Mouse (Mus musculus): ENCODE results near the gene Snrpg. TPM values are rescaled to one million over a fixed set of nuclear protein-coding genes. Genes with fewer than 3 reads are reported as not detected.

Gene Snrpg
- polyA plus RNA-seq, 1 experiment = 60.5 TPM

- H3K4me1 ChIP-seq (ENCODE audit: control insufficient read depth, insufficient read depth, low read length) = no peaks in the 10 kb centered on the region
- H3K4me3 ChIP-seq (ENCODE audit: insufficient read depth, low read length) = no peak overlapping the region
- TF ChIP-seq POLR2A (IDR thresholded peaks at IDR 0.05; ENCODE audit: extremely low read depth, insufficient read depth, low read length) (no peak), CTCF (IDR thresholded peaks at IDR 0.05; ENCODE audit: extremely low read depth, insufficient read depth, low read length) (no peak)
- no peak overlapping the region for H3K27ac ChIP-seq (ENCODE audit: insufficient read depth, low read length)
Observed at GRCm38 (mm10) chr6:86343656-86344055, 27.4 kb upstream of the Snrpg start.

- H3K27ac ChIP-seq (ENCODE audit: insufficient read depth, low read length) = no peak overlapping the region
- TF ChIP-seq CTCF (IDR thresholded peaks at IDR 0.05; ENCODE audit: extremely low read depth, insufficient read depth, low read length) (no peak), POLR2A (IDR thresholded peaks at IDR 0.05; ENCODE audit: extremely low read depth, insufficient read depth, low read length) (no peak)
- no peak overlapping the region for H3K4me3 ChIP-seq (ENCODE audit: insufficient read depth, low read length)
- no peaks in the 10 kb centered on the region for H3K4me1 ChIP-seq (ENCODE audit: control insufficient read depth, insufficient read depth, low read length)
Observed at GRCm38 (mm10) chr6:86346063-86346462, 25.0 kb upstream of the Snrpg start.

GRCm38 (mm10) chr6:86349257-86349656, 21.8 kb upstream of the Snrpg start:
- H3K4me1 ChIP-seq (ENCODE audit: control insufficient read depth, insufficient read depth, low read length) = no peaks in the 10 kb centered on the region
- H3K4me3 ChIP-seq (ENCODE audit: insufficient read depth, low read length) = no peak overlapping the region
- TF ChIP-seq POLR2A (IDR thresholded peaks at IDR 0.05; ENCODE audit: extremely low read depth, insufficient read depth, low read length) (no peak), CTCF (IDR thresholded peaks at IDR 0.05; ENCODE audit: extremely low read depth, insufficient read depth, low read length) (peak; percentile 72)
- no peak overlapping the region for H3K27ac ChIP-seq (ENCODE audit: insufficient read depth, low read length)

- TF ChIP-seq POLR2A (IDR thresholded peaks at IDR 0.05; ENCODE audit: extremely low read depth, insufficient read depth, low read length) (no peak), CTCF (IDR thresholded peaks at IDR 0.05; ENCODE audit: extremely low read depth, insufficient read depth, low read length) (no peak)
- H3K27ac ChIP-seq (ENCODE audit: insufficient read depth, low read length) = no peak overlapping the region
- no peaks in the 10 kb centered on the region for H3K4me1 ChIP-seq (ENCODE audit: control insufficient read depth, insufficient read depth, low read length)
- H3K4me3 ChIP-seq (ENCODE audit: insufficient read depth, low read length) = no peak overlapping the region
Observed at GRCm38 (mm10) chr6:86354948-86355347, 16.2 kb upstream of the Snrpg start.

GRCm38 (mm10) chr6:86356956-86357355, 14.1 kb upstream of the Snrpg start:
- Histone ChIP-seq H3K27ac (ENCODE audit: insufficient read depth, low read length) (no peak overlapping the region), H3K4me1 (ENCODE audit: control insufficient read depth, insufficient read depth, low read length) (no peaks in the 10 kb centered on the region), H3K4me3 (ENCODE audit: insufficient read depth, low read length) (no peak overlapping the region)
- TF ChIP-seq CTCF (IDR thresholded peaks at IDR 0.05; ENCODE audit: extremely low read depth, insufficient read depth, low read length) = no peak

GRCm38 (mm10) chr6:86360691-86361090, 10.4 kb upstream of the Snrpg start:
- Histone ChIP-seq H3K27ac (ENCODE audit: insufficient read depth, low read length) (no peak overlapping the region), H3K4me3 (ENCODE audit: insufficient read depth, low read length) (no peak overlapping the region), H3K4me1 (ENCODE audit: control insufficient read depth, insufficient read depth, low read length) (no peaks in the 10 kb centered on the region)
- TF ChIP-seq POLR2A (IDR thresholded peaks at IDR 0.05; ENCODE audit: extremely low read depth, insufficient read depth, low read length) (no peak), CTCF (IDR thresholded peaks at IDR 0.05; ENCODE audit: extremely low read depth, insufficient read depth, low read length) (no peak)

- no peaks in the 10 kb centered on the region for H3K4me1 ChIP-seq (ENCODE audit: control insufficient read depth, insufficient read depth, low read length)
- H3K27ac ChIP-seq (ENCODE audit: insufficient read depth, low read length) = no peak overlapping the region
- TF ChIP-seq POLR2A (IDR thresholded peaks at IDR 0.05; ENCODE audit: extremely low read depth, insufficient read depth, low read length) (no peak), CTCF (IDR thresholded peaks at IDR 0.05; ENCODE audit: extremely low read depth, insufficient read depth, low read length) (no peak)
- no peak overlapping the region for H3K4me3 ChIP-seq (ENCODE audit: insufficient read depth, low read length)
Observed at GRCm38 (mm10) chr6:86361373-86361772, 9.7 kb upstream of the Snrpg start.

- no peak overlapping the region for H3K27ac ChIP-seq (ENCODE audit: insufficient read depth, low read length)
- no peaks in the 10 kb centered on the region for H3K4me1 ChIP-seq (ENCODE audit: control insufficient read depth, insufficient read depth, low read length)
- TF ChIP-seq POLR2A (IDR thresholded peaks at IDR 0.05; ENCODE audit: extremely low read depth, insufficient read depth, low read length) (no peak), CTCF (IDR thresholded peaks at IDR 0.05; ENCODE audit: extremely low read depth, insufficient read depth, low read length) (peak; percentile 97)
- H3K4me3 ChIP-seq (ENCODE audit: insufficient read depth, low read length) = peak overlapping the region; percentile 60
Observed at GRCm38 (mm10) chr6:86364442-86365141, 6.5 kb upstream of the Snrpg start.

- Histone ChIP-seq H3K4me1 (ENCODE audit: control insufficient read depth, insufficient read depth, low read length) (no peaks in the 10 kb centered on the region), H3K27ac (ENCODE audit: insufficient read depth, low read length) (peak within 1 kb of the TSS; percentile 61), H3K4me3 (ENCODE audit: insufficient read depth, low read length) (peak within 1 kb of the TSS; percentile 60)
- TF ChIP-seq CTCF (IDR thresholded peaks at IDR 0.05; ENCODE audit: extremely low read depth, insufficient read depth, low read length) (peak; percentile 79), POLR2A (IDR thresholded peaks at IDR 0.05; ENCODE audit: extremely low read depth, insufficient read depth, low read length) (peak; percentile 61; the same call in 1 of the 2 replicates)
Observed at GRCm38 (mm10) chr6:86365371-86366124, 5.6 kb upstream of the Snrpg start, which contains the start of gene Fam136a. TSS of gene Fam136a (plus strand) at chr6:86365646.

Measured in cortical plate, adult 2 months (tissue).